Mouse (Mus musculus): ENCODE results near the gene Tor1a.
"Not testable (repeated sequence)": the region's sequence is repeated elsewhere in the genome, so short reads cannot be mapped to it uniquely, and the experiment has no call there.

Tor1a gene

GRCm38 (mm10) chr2:30952824-30953490 is 14.8 kb downstream of the Tor1a start, which contains the start of gene Tor1b:
Gene Tor1b, plus strand, starts transcription at chr2:30952959.
- peak; percentile 78 for DNase-seq

GRCm38 (mm10) chr2:30952457-30952823 is 15.3 kb downstream of the Tor1a start:
- DNase-seq = no peak

GRCm38 (mm10) chr2:30942603-30943011 is 25.1 kb downstream of the Tor1a start:
- peak; percentile 53 for DNase-seq

GRCm38 (mm10) chr2:30942116-30942515 is 25.6 kb downstream of the Tor1a start:
- DNase-seq = not testable (repeated sequence)

GRCm38 (mm10) chr2:30941586-30941985 is 26.1 kb downstream of the Tor1a start:
- no peak for DNase-seq

- no peak for DNase-seq
Observed at GRCm38 (mm10) chr2:30938574-30938991, 29.1 kb downstream of the Tor1a start.

- DNase-seq = no peak
Observed at GRCm38 (mm10) chr2:30937731-30938130, 30.0 kb downstream of the Tor1a start.

- DNase-seq = no peak
Observed at GRCm38 (mm10) chr2:30936808-30937207, 30.9 kb downstream of the Tor1a start.

- DNase-seq = peak; percentile 77
Observed at GRCm38 (mm10) chr2:30933917-30934450, 33.7 kb downstream of the Tor1a start.

GRCm38 (mm10) chr2:30933032-30933431 is 34.7 kb downstream of the Tor1a start:
- no peak for DNase-seq

GRCm38 (mm10) chr2:30931922-30932321 is 35.8 kb downstream of the Tor1a start:
- no peak for DNase-seq

GRCm38 (mm10) chr2:30930846-30931245 is 36.9 kb downstream of the Tor1a start:
- DNase-seq = not testable (repeated sequence)

GRCm38 (mm10) chr2:30929483-30930045 is 38.2 kb downstream of the Tor1a start, which contains the start of gene Ptges:
Gene Ptges, minus strand, starts transcription at chr2:30929863.
- DNase-seq = peak; percentile 80

- DNase-seq = peak; percentile 23
Observed at GRCm38 (mm10) chr2:30928893-30929482, 38.7 kb downstream of the Tor1a start.

GRCm38 (mm10) chr2:30927844-30928628 is 39.7 kb downstream of the Tor1a start:
- DNase-seq = peak; percentile 76

GRCm38 (mm10) chr2:30927151-30927781 is 40.5 kb downstream of the Tor1a start:
- DNase-seq = no peak

- DNase-seq = no peak
Observed at GRCm38 (mm10) chr2:30926381-30926780, 41.4 kb downstream of the Tor1a start.

GRCm38 (mm10) chr2:30925181-30925580 is 42.6 kb downstream of the Tor1a start:
- DNase-seq = no peak

GRCm38 (mm10) chr2:30923099-30923498 is 44.6 kb downstream of the Tor1a start:
- no peak for DNase-seq

- DNase-seq = no peak
Observed at GRCm38 (mm10) chr2:30920216-30920615, 47.5 kb downstream of the Tor1a start.

GRCm38 (mm10) chr2:30918780-30919329 is 48.9 kb downstream of the Tor1a start:
- DNase-seq = no peak

GRCm38 (mm10) chr2:30918126-30918525 is 49.6 kb downstream of the Tor1a start:
- no peak for DNase-seq
